Mouse (Mus musculus): Measurements from ENCODE around the gene Gusb.
"Not testable (repeated sequence)": the region's sequence is repeated elsewhere in the genome, so short reads cannot be mapped to it uniquely, and the experiment has no call there.

The Gusb gene

GRCm38 (mm10) chr5:130002301-130003146, at the start of gene Gusb:
TSS of gene Gusb (minus strand) at chr5:130003049.
- DNase-seq (ENCODE audit: low spot score in 2 of 2) = peak; percentile 52 to 63

- DNase-seq (ENCODE audit: low spot score in 2 of 2) = no peak
Observed at GRCm38 (mm10) chr5:130052510-130052909, 49.7 kb upstream of the Gusb start.

- no peak for DNase-seq (ENCODE audit: low spot score in 2 of 2)
Observed at GRCm38 (mm10) chr5:130051073-130051860, 48.4 kb upstream of the Gusb start.

- no peak for DNase-seq (ENCODE audit: low spot score in 2 of 2)
Observed at GRCm38 (mm10) chr5:130050416-130050815, 47.6 kb upstream of the Gusb start.

- DNase-seq (ENCODE audit: low spot score in 2 of 2) = no peak
Observed at GRCm38 (mm10) chr5:130048786-130049520, 46.1 kb upstream of the Gusb start.

- DNase-seq (ENCODE audit: low spot score in 2 of 2) = no peak
Observed at GRCm38 (mm10) chr5:130047013-130047412, 44.2 kb upstream of the Gusb start.

GRCm38 (mm10) chr5:130046589-130046988, 43.7 kb upstream of the Gusb start:
- DNase-seq (ENCODE audit: low spot score in 2 of 2) = no peak

GRCm38 (mm10) chr5:130046100-130046499, 43.3 kb upstream of the Gusb start:
- DNase-seq (ENCODE audit: low spot score in 2 of 2) = no peak

GRCm38 (mm10) chr5:130044201-130044695, 41.4 kb upstream of the Gusb start:
- peak; percentile 16 to 30 for DNase-seq (ENCODE audit: low spot score in 2 of 2)

GRCm38 (mm10) chr5:130043741-130044140, 40.9 kb upstream of the Gusb start:
- DNase-seq (ENCODE audit: low spot score in 2 of 2) = no peak

- no peak for DNase-seq (ENCODE audit: low spot score in 2 of 2)
Observed at GRCm38 (mm10) chr5:130041262-130041661, 38.4 kb upstream of the Gusb start.

GRCm38 (mm10) chr5:130040797-130041196, 37.9 kb upstream of the Gusb start:
- no peak for DNase-seq (ENCODE audit: low spot score in 2 of 2)

- DNase-seq (ENCODE audit: low spot score in 2 of 2) = peak; percentile 19 to 31
Observed at GRCm38 (mm10) chr5:130037752-130038455, 35.1 kb upstream of the Gusb start.

- DNase-seq (ENCODE audit: low spot score in 2 of 2) = not testable (repeated sequence)
Observed at GRCm38 (mm10) chr5:130036300-130036699, 33.5 kb upstream of the Gusb start.

- no peak for DNase-seq (ENCODE audit: low spot score in 2 of 2)
Observed at GRCm38 (mm10) chr5:130033869-130034268, 31.0 kb upstream of the Gusb start.

GRCm38 (mm10) chr5:130031410-130032390, 28.9 kb upstream of the Gusb start:
- DNase-seq (ENCODE audit: low spot score in 2 of 2) = no peak

- peak; percentile 86 to 87 for DNase-seq (ENCODE audit: low spot score in 2 of 2)
Observed at GRCm38 (mm10) chr5:130029142-130029897, 26.5 kb upstream of the Gusb start, which contains the start of the genes Asl and Crcp. TSS of gene Asl (minus strand) at chr5:130029247. TSS of gene Crcp (plus strand) at chr5:130029290.

GRCm38 (mm10) chr5:130027696-130028095, 24.8 kb upstream of the Gusb start:
- no peak for DNase-seq (ENCODE audit: low spot score in 2 of 2)

- DNase-seq (ENCODE audit: low spot score in 2 of 2) = no peak
Observed at GRCm38 (mm10) chr5:130027134-130027533, 24.3 kb upstream of the Gusb start.

Measured in right cerebral cortex, postnatal 36 days (tissue).